Mouse (Mus musculus): ENCODE data around the gene Eid2.

Eid2 gene

DNA sequence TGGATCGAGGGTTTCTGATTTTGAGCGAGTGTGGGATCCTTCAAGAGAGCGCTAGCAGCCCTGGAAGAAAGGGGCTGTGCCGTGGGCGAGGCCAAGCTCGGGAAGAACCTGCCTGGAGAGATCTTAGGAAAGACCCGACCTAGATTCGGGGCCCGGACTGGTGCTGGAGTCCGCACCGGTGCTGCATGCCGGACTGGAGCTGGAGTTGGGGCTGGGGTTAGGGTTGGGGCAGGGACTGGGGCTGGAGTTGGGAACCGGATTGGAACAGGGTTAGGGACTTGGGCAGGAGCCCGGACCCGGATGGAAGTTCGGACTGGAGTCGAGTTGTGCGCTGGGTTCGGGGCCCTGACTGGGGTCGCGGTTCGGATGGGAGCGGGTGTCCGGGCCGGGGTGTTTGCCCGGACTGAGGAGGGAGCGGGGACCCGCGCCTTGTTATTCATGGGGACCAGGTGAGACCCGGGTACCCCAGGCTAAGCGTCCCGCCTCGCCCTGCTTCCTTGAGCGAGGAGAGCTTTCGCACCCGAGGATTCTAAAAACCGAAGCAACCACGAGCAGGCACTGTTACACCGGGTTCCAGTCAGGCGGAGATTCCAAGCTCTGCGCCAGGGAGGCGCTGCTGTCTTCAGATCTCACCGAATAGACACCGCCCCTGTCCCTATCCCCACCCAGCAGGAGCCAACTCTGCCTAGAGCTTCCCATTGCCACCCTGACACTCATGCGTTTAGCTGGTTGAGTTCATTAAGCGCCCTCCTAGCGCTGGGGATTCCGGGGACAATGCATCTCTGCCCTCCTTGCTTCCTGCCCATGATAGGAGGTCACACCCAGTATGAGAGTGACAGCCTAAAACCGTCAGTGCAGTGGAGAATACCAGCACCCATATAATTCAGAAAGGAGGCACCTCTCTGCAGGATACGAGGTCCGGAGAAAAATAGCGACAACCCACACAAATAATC lies 23.2 kb downstream of the Eid2 start, which contains the start of gene Selenov:
Gene Selenov, minus strand, starts transcription at position 549 of the 953 bp plus-strand sequence.
- DNase-seq (ENCODE audit: extremely low read depth, insufficient read length, low spot score): no peak

DNA sequence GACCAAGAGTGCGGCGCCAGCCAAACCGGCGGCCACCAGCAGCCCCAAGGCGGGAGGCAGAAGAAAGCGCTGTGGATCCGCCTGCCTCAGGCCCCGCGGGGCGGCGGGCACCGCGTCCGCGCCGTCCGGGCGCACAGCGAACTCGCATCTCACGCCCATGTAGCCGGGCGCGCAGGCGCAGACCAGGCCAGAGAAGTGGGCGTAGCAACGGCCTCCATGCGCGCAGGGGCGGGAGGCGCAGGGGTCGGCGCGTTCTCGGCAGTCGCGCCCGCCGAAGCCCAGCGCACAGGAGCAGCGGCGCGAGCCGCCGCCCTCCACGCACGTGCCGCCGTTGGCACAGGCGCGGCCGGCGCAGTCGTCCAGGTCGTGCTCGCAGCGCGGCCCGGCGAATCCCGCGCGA lies 26.8 kb downstream of the Eid2 start:
- no peak for DNase-seq (ENCODE audit: extremely low read depth, insufficient read length, low spot score)

DNA sequence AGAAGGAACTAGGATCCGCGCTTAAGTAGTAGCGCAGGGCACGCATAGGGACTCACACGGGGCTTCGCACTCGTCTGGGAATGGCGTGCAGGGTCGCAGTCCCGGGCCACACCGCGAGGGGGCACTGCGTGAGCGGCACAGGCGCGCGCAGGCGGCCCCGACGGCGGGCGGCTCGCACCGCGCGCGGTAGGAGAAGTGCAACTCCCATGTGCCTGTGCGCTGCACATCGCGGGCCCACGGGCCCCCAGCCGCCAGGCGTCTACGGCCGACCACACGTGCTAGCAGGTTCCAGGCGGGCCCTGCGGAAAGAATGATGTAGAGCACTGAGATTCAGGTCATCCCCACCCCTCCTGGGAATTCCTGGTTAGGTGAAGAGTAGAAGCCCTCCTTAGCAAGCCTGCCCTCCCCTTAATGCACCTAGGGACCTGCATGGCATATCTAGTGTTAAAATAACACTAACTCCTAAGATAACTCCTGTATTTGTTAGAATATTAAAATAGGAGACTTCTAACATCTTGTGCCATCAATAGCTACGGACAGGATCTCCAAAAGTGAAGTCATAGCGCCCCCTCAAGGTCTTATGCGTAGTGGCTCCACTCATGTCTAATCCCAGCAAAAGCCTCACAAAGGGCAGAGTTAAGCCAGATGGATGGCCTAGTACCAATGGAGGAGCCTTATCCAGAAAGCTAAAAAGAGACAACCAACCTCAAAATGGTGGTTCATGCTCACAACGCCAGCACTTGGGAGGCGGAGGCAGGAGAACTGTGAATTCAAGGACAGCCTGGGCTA lies 31.4 kb downstream of the Eid2 start:
- no peak for DNase-seq (ENCODE audit: extremely low read depth, insufficient read length, low spot score)

DNA sequence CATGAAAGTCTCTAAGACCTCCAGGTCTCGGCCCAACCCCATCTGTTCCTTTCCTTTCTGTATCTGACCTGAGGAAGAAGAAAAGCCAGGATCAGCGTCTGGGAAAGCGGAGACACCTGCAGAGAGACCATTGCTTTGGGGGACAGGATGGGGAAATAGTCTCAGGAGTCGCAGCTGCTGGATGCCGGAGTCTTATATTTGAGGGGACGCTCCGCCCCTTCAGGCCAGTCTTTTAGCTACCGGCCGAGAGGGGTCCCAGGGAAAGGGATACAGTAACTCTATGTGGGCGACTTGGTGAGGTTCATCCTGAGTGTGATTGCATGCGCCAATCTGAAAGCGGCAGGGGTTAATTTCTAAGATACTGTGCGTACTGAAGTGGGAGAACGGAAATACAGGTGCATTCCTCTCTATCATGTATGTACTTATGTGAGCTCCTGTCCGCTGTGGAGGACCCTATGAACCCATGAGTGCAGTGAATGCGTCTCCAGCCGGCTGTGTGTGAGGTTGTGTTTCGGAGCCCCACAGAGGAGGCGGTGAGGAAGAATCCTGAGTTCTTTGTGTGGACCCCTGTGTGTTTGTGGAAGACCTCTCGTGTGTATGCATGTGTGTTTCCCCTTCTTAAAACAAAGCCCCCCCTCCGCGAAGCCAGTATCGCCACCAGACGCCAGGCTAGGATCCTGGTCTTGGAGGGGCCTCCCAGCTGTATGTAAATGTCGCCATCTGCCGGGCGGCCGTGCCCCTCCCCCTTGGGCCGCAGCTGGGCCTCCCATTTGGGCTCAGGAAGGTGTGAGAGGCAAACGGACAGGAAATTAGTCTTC lies 34.1 kb downstream of the Eid2 start, which contains the start of gene Dll3:
Gene Dll3, minus strand, starts transcription at position 623 of the 818 bp plus-strand sequence.
- no peak for DNase-seq (ENCODE audit: extremely low read depth, insufficient read length, low spot score)

DNA sequence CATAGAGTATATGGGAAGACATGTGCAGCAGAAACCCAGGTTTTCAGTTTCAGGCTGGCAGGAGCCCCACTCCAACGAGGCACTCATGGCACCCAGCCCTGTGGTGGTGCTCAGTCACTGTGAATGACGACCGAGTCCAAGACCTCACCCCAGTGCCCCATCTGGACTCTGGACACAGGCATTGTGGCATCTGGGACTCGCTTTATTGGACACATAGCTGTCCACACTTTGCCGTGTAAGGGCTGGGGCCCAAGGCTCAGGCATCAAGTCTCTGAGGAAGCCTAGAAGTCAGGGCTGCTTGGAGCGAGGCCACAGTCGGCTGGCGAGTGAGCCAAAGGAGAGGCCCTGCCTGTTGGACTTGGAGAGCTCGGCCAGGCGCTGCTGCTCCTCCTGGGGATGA lies 38.0 kb downstream of the Eid2 start:
- no peak for DNase-seq (ENCODE audit: extremely low read depth, insufficient read length, low spot score)

DNA sequence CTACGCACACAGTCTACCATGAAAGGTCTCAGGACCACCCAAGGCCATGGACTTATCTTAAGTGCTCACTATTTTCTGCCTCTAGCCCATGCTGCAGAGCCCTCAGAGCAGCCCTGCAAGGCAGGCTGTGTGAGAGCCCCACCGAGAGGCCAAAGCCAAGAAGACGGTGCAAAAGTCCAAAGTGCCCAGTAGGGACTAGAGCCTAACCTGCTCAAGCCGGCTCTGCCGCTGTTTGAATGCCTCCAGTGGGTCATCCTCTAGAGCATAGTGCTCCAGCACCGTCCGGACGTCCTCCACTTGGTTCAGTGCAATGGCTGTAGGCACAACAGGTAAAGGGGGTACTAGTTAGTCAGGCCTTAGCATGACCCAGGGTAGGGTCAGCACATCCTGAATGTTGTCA lies 38.5 kb downstream of the Eid2 start:
- no peak for DNase-seq (ENCODE audit: extremely low read depth, insufficient read length, low spot score)

DNA sequence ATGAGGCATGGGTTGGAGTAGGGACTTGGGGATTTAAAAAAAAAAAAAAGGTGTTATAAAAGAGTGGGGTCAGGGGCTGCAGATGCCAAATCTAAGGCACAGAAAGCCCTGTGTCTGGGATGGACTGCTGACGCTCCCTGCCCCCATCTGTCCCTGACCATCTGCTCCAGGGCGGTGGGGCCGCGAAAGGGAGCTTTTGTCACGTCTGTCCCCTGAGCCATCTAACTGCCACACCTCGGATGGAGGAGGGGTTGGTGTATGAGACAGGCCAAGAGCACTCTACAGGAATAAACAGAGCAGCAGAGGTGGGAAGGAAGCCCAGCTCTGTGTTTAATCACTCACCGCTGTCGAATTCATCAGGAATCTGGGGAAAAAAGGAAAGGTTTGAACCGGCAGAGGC lies 42.1 kb downstream of the Eid2 start:
- no peak for DNase-seq (ENCODE audit: extremely low read depth, insufficient read length, low spot score)

DNA sequence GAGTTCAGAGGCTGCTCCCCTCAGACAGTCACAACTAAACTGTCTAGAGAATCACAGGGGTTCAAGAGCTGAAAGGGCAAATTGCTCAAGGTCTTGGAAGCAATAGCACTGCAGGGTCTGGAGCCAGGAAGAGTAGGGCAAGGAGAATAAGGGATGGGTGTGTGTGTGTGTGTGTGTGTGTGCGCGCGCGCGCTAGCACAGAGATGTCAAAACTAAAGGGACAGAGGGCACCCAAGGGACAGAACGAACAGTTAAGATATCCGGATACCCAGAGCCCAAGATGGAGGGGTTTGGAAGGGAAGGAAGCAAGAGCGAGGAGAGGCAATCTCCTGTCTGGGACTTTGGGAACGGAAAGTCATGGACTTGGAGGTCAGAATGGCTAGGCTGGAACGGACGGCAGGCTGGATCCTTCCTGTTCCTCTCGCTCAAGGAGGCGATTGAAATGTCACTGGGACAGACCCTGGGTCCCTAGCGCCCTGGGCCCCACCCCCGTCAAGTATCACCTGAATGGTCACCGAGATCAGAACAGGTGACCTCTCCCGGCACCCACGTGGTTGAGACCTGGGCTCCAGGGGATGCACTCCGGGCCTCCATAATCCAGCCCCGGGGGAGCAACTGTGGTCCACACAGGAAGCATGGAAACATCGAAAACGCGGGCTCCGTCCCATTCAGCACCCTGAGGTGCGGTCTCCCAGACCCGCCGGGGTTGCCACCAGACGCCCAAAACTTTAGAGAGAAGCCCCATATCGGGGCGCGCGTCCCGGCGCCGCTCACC lies 43.7 kb downstream of the Eid2 start:
- DNase-seq (ENCODE audit: extremely low read depth, insufficient read length, low spot score): peak; percentile 28

DNA sequence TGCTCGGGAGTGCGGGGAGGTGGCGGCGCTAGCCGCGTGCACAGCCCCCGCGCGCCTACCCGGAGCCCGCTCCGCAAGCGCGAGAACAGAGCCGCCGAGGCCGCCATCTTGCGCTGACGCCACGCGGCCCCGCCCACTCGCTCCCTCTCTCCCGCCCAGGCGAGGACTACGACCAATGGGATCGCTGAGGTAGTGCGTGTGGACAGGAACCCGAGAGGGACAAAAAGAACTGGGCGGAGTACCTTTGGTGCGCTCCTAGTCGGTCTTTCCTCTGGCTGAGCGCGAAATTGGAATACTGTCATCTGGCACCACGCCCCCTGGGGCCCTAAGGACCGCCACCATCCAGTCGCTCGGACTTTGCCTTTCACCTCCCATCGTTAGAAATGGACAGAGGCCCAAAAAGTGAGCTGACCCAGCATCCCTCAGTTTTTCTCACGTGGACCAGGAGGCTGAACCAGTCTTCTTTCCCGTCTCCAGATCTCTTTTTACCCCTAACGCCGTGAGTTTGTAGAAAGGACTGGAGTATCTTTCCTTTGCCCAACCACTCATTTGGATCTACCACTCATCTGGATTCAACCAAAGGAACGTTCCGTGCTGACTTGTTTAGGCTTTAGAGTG lies 44.4 kb downstream of the Eid2 start, which contains the start of gene Timm50:
Gene Timm50, minus strand, starts transcription at position 147 of the 618 bp plus-strand sequence.
- peak; percentile 95 for DNase-seq (ENCODE audit: extremely low read depth, insufficient read length, low spot score)

DNA sequence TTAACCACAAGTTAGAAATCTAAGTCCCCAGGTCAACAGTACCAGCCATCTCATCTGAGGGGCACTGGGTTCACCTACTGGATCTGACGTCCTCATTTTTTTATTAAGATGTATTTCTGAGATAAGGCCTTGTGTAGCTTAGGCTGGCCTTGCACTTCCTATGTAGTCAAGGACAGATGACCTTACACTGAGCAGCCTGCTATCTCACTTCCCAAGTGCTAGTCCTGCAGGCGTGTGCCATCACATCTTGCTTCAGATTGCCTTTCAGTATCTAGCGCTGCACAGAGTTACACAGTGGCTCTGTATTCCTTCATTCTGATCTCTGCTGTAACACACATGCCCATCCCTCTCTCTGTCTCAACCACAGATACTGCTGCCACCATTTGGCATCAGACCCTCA lies 50.4 kb downstream of the Eid2 start:
- DNase-seq (ENCODE audit: extremely low read depth, insufficient read length, low spot score): no peak

DNA sequence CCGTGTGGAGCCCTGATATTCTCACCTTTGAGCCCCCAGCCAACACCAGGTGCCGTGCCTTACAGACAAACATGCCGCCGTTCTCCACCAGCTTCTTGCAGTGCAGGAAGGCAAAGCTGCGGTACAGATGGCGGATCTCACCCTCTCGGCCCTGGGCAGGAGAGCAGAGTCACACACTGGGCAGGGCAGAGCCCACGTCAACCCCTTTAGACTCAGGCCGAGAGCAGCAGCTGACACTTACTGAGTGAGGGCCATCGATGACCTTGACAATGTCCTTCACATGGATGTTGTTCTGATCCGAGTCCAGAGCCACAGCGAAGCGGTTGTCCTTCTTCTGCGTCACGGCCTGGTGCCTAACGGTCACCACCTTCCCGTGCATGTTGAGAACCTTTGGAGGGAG lies 51.0 kb downstream of the Eid2 start:
- DNase-seq (ENCODE audit: extremely low read depth, insufficient read length, low spot score): no peak

Data from 3134 (cell line).